Mouse (Mus musculus) erythroblast, embryonic 14.5 days (primary cell): ENCODE measurements around the gene Hist1h2be.

Experiments used
- GATA1 ChIP-seq: IDR thresholded peaks from 2 replicates; pipeline ENCODE4 v1.6.1; 2012; ENCODE audit warnings: low read length, inconsistent platforms, mixed read lengths
- TAL1 ChIP-seq: IDR thresholded peaks from 3 replicates; pipeline ENCODE4 v1.6.1; 2012; ENCODE audit warnings: low read length, inconsistent platforms, mixed read lengths

GRCm38 (mm10) chr13:23577835-23578234, 43.1 kb downstream of the Hist1h2be start:
- TF ChIP-seq TAL1 (no peak), GATA1 (no peak)
